Mouse (Mus musculus): ENCODE measurements around the gene Sncb. TPM values are rescaled to one million over a fixed set of nuclear protein-coding genes. Genes with fewer than 3 reads are reported as not detected.

The Sncb gene
- polyA plus RNA-seq, 1 experiment: 0.41 TPM

GRCm38 (mm10) chr13:54800206-54800605 lies 33.8 kb upstream of the Sncb start:
- WGBS: 24% methylated on average over 4 of the region's 4 CpGs
- peak; percentile 29 for DNase-seq
- Histone ChIP-seq H3K27me3 (replicated peaks; ENCODE audit: control insufficient read depth, insufficient read depth, low read length) (no peaks in the 10 kb centered on the region), H3K4me1 (ENCODE audit: control insufficient read depth, insufficient read depth, low read length) (no peaks in the 10 kb centered on the region), H3K4me3 (ENCODE audit: insufficient read depth, low read depth, low read length) (no peak overlapping the region), H3K36me3 (ENCODE audit: control insufficient read depth, insufficient read depth, low read length) (no peaks in the 10 kb centered on the region), H3K27ac (ENCODE audit: insufficient read depth, low read depth, low read length) (no peak overlapping the region)
- TF ChIP-seq CTCF (conservative IDR thresholded peaks at IDR 0.05; ENCODE audit: insufficient read depth, insufficient read length, low read depth, low read length) (no peak), POLR2A (IDR thresholded peaks at IDR 0.05; ENCODE audit: low read depth, low read length) (no peak)

GRCm38 (mm10) chr13:54799701-54800100 lies 33.3 kb upstream of the Sncb start:
- TF ChIP-seq POLR2A (IDR thresholded peaks at IDR 0.05; ENCODE audit: low read depth, low read length): no peak
- peak; percentile 94 for TF ChIP-seq CTCF (conservative IDR thresholded peaks at IDR 0.05; ENCODE audit: insufficient read depth, insufficient read length, low read depth, low read length)
- no peak overlapping the region for H3K4me3 ChIP-seq (ENCODE audit: insufficient read depth, low read depth, low read length)
- no peak overlapping the region for H3K27ac ChIP-seq (ENCODE audit: insufficient read depth, low read depth, low read length)
- H3K4me1 ChIP-seq (ENCODE audit: control insufficient read depth, insufficient read depth, low read length): no peaks in the 10 kb centered on the region
- peak; percentile 76 for DNase-seq
- WGBS: 15% methylated on average over 9 of the region's 9 CpGs
- no peaks in the 10 kb centered on the region for H3K36me3 ChIP-seq (ENCODE audit: control insufficient read depth, insufficient read depth, low read length)
- no peaks in the 10 kb centered on the region for H3K27me3 ChIP-seq (replicated peaks; ENCODE audit: control insufficient read depth, insufficient read depth, low read length)

GRCm38 (mm10) chr13:54798740-54799139 lies 32.3 kb upstream of the Sncb start:
- Histone ChIP-seq H3K27me3 (replicated peaks; ENCODE audit: control insufficient read depth, insufficient read depth, low read length) (no peaks in the 10 kb centered on the region), H3K4me1 (ENCODE audit: control insufficient read depth, insufficient read depth, low read length) (no peaks in the 10 kb centered on the region), H3K4me3 (ENCODE audit: insufficient read depth, low read depth, low read length) (no peak overlapping the region), H3K27ac (ENCODE audit: insufficient read depth, low read depth, low read length) (no peak overlapping the region), H3K36me3 (ENCODE audit: control insufficient read depth, insufficient read depth, low read length) (no peaks in the 10 kb centered on the region)
- no peak for DNase-seq
- no peak for TF ChIP-seq POLR2A (IDR thresholded peaks at IDR 0.05; ENCODE audit: low read depth, low read length)
- no peak for TF ChIP-seq CTCF (conservative IDR thresholded peaks at IDR 0.05; ENCODE audit: insufficient read depth, insufficient read length, low read depth, low read length)
- 62% methylated on average over 10 of the region's 10 CpGs for WGBS

DNA sequence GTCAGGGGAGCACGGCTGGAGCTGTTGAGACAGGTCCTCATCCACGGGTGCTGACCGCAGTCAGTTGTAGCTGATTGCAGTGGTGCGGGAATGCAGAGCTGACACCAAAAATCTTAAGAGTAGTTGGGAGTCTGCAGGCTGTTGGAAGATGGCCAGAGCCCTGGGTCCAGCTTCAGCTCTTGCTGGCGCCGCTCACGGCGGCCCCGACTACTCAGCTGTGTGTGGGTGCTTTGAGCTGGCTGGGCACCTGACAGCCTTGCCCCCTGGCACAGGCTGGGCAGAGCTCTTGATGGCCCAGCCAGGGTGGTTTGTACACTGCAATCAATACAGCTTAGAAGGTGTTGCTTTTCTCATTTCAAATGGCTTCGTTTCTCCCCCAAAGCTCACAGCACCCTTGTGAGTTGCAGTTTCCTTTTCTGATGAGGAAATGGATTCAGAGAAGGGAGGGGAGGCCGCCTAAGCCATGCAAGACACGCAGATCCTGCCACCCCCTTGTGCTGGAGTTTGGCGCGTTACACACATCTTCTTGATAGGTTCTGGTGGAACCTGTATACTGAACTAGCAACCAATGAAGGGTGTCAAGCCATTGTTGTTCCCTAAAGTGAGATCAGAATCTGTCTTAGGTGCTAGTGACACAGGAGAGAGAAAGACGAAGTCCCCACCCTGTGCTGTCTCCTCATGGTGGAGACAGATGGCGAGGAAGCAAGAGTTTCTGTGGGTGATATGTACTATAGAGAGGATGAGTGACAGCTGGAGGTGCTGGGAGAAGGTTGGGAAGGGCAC lies 31.7 kb upstream of the Sncb start:
- TF ChIP-seq POLR2A (IDR thresholded peaks at IDR 0.05; ENCODE audit: low read depth, low read length) (no peak), CTCF (conservative IDR thresholded peaks at IDR 0.05; ENCODE audit: insufficient read depth, insufficient read length, low read depth, low read length) (no peak)
- no peaks in the 10 kb centered on the region for H3K4me1 ChIP-seq (ENCODE audit: control insufficient read depth, insufficient read depth, low read length)
- H3K27ac ChIP-seq (ENCODE audit: insufficient read depth, low read depth, low read length): no peak overlapping the region
- no peaks in the 10 kb centered on the region for H3K36me3 ChIP-seq (ENCODE audit: control insufficient read depth, insufficient read depth, low read length)
- H3K27me3 ChIP-seq (replicated peaks; ENCODE audit: control insufficient read depth, insufficient read depth, low read length): no peaks in the 10 kb centered on the region
- DNase-seq: no peak
- 78% methylated on average over 16 of the region's 16 CpGs for WGBS
- H3K4me3 ChIP-seq (ENCODE audit: insufficient read depth, low read depth, low read length): no peak overlapping the region

- 42% methylated on average over 4 of the region's 4 CpGs for WGBS
- no peak for TF ChIP-seq POLR2A (IDR thresholded peaks at IDR 0.05; ENCODE audit: low read depth, low read length)
- TF ChIP-seq CTCF (conservative IDR thresholded peaks at IDR 0.05; ENCODE audit: insufficient read depth, insufficient read length, low read depth, low read length): peak; percentile 73
These were observed 31.0 kb upstream of the Sncb start for GRCm38 (mm10) chr13:54797356-54797755.

GRCm38 (mm10) chr13:54794843-54795242 lies 28.4 kb upstream of the Sncb start:
- WGBS: 59% methylated on average over 5 of the region's 5 CpGs
- Histone ChIP-seq H3K36me3 (ENCODE audit: control insufficient read depth, insufficient read depth, low read length) (no peaks in the 10 kb centered on the region), H3K4me3 (ENCODE audit: insufficient read depth, low read depth, low read length) (no peak overlapping the region), H3K4me1 (ENCODE audit: control insufficient read depth, insufficient read depth, low read length) (peaks cover 5% of the 10 kb centered on the region; the same call in 1 of the 2 replicates), H3K27ac (ENCODE audit: insufficient read depth, low read depth, low read length) (no peak overlapping the region), H3K27me3 (replicated peaks; ENCODE audit: control insufficient read depth, insufficient read depth, low read length) (no peaks in the 10 kb centered on the region)
- no peak for DNase-seq
- no peak for TF ChIP-seq CTCF (conservative IDR thresholded peaks at IDR 0.05; ENCODE audit: insufficient read depth, insufficient read length, low read depth, low read length)
- TF ChIP-seq POLR2A (IDR thresholded peaks at IDR 0.05; ENCODE audit: low read depth, low read length): no peak

More at GRCm38 (mm10) chr13:54797356-54797755, 31.0 kb upstream of the Sncb start:
- H3K27ac ChIP-seq (ENCODE audit: insufficient read depth, low read depth, low read length): no peak overlapping the region
- no peaks in the 10 kb centered on the region for H3K27me3 ChIP-seq (replicated peaks; ENCODE audit: control insufficient read depth, insufficient read depth, low read length)
- H3K4me3 ChIP-seq (ENCODE audit: insufficient read depth, low read depth, low read length): no peak overlapping the region
- DNase-seq: peak; percentile 59
- H3K36me3 ChIP-seq (ENCODE audit: control insufficient read depth, insufficient read depth, low read length): no peaks in the 10 kb centered on the region
- no peaks in the 10 kb centered on the region for H3K4me1 ChIP-seq (ENCODE audit: control insufficient read depth, insufficient read depth, low read length)

- no peak for DNase-seq
- WGBS: 74% methylated on average over 16 of the region's 16 CpGs
- Histone ChIP-seq H3K27me3 (replicated peaks; ENCODE audit: control insufficient read depth, insufficient read depth, low read length) (no peaks in the 10 kb centered on the region), H3K27ac (ENCODE audit: insufficient read depth, low read depth, low read length) (no peak overlapping the region), H3K36me3 (ENCODE audit: control insufficient read depth, insufficient read depth, low read length) (no peaks in the 10 kb centered on the region), H3K4me3 (ENCODE audit: insufficient read depth, low read depth, low read length) (no peak overlapping the region), H3K4me1 (ENCODE audit: control insufficient read depth, insufficient read depth, low read length) (peaks cover 5% of the 10 kb centered on the region; the same call in 1 of the 2 replicates)
- no peak for TF ChIP-seq POLR2A (IDR thresholded peaks at IDR 0.05; ENCODE audit: low read depth, low read length)
- no peak for TF ChIP-seq CTCF (conservative IDR thresholded peaks at IDR 0.05; ENCODE audit: insufficient read depth, insufficient read length, low read depth, low read length)
These were observed 27.7 kb upstream of the Sncb start for GRCm38 (mm10) chr13:54794002-54794577.

All from kidney, adult 2 months (tissue).